Mouse (Mus musculus): ENCODE data around the gene Gsc2.

Gene Gsc2

DNA sequence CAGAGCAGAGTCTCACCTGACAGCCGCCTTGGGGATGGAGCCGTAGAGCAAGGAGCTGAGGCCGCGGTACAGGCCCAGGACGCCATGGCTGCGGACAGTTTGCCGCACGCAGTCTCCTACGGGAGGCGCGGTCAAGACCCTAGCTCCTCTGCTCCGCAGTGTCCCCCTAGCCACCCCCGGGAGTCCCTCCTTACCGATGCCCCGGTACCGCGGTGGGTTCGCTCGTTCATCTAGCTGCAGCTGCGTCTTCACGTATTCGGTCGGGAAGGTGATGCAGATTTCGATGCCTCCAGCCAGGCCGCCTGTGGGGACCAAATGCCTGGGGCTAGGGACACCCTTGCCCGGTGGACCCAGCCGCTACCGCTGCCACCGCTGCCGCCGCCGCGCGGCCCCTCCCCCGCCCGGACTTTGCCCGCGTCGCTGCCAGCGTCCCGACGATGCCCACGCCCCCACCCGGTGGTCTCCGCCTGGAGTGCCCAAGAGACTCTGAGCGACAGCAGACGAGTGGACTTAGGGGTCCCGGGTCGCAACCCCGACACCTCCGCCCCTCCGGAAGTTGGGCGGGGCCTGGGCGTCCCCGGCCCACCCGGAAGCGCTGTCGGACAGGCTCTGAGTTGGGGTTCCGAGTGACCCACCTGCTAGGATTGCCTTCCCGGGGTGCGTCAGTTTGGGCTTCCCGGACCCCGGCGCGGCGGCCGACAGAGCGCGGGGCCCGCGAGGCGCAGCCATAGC lies 12.7 kb upstream of the Gsc2 start:
- no peak for DNase-seq (ENCODE audit: low read depth in 1 of 2, low spot score in 2 of 2)

DNA sequence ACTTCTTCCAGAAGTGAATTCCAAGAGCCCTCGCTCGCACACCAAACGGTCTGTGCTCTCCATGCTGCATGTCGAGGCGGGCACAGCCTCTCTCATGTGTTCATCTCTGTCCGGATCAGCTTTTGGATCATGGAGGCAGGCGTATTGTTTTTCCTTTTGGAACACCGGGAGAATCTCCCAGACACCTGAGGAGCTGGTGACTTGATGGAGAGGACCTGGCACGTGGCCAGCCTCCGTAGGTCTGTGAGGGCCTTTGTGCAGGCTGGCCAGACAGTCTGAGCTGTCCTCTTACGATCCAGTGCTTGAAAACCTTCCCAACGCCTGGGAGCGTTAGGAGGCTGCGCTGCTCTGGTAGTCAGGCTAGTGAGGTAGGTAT lies 7.3 kb upstream of the Gsc2 start:
- DNase-seq (ENCODE audit: low read depth in 1 of 2, low spot score in 2 of 2) = no peak

DNA sequence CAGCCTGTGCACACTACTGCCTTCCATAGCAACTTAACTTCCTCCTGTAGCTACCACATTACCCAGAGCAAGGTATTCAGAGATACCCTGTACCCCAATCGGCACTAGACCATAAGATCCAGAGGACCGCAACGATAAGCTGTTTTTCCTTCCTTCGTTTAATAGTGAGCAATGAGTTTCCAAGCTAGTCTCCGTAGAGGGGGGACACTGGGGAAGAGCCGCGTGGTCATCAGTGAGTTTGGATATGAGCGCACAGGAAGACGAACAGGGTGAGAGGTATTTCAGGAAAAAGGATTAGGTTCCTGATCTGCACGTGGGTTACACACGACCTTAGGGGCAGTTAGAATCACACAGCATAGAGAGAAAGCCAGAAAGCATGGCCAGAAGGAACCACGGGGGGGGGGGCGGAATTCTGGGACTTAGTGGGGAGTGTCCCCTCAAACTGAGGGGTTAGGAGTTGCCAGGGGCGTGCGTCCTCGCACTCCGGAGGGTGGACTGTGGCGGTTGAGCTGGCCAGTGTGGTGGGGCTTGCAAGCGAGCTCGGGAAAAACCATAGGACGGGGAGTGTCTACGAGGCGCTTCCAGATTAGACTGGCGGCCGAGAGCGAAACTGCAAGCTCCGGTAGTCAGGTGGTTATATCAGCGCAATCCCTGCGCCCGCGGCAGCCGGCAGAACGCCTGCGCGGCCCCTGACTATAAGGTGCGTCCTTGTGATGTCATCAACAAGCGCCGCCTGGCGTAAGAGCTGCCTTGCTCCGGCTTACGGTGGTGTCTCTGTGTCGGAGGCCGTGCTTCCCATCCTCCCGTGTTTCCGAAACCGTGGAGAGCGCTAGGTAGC lies 6.7 kb upstream of the Gsc2 start:
- DNase-seq (ENCODE audit: low read depth in 1 of 2, low spot score in 2 of 2) = peak; percentile 66 to 89

DNA sequence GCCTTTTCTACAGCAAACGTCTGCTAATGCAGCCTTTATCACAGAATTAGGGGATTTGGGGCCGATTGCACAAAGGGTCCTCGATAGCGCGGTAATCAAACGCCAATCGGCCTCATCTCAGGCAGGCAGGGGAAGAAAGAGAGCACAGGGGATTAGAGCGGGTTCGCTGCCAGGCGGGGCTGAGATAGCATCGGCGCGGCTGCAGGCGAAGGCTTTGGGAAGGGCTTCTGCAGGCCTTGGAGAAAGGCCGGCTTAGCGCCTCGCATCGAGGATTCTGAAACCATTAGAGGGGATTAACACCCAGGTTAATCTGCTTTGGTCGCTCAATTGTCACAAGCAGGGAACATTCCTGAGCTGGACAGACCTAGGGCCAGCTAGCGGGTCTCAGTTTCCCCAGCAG lies 5.7 kb upstream of the Gsc2 start:
- no peak for DNase-seq (ENCODE audit: low read depth in 1 of 2, low spot score in 2 of 2)

DNA sequence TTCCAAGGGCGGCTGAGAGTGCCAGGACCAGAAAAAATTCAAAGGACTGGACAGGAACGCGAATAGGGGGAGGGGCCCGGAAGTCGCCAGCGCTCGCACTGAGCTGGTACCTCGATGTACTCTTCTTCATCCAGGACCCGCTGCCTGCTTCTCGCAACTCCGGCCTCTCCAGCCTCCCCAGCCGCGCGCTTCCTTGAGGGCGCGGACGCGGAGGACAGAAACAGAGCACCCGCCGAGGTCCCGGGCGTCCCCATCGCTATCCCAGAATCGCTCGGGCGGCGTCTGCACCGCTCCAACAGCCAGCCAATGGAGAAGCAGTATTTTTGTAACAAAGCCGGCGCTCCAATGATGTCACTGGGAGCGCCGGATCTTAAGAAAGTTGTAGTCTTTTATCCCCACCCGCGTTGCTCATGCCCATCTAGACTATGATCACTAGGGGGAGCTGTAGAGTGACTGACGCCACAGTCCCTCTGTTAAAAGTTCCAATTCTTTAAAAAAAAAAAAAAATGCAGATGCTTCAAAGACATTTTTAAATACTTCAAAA lies 3.7 kb downstream of the Gsc2 start, which contains the start of gene Ess2:
Gene Ess2 (minus strand): TSS at position 297 of the 544 bp plus-strand sequence.
- DNase-seq (ENCODE audit: low read depth in 1 of 2, low spot score in 2 of 2) = peak; percentile 71 to 83

DNA sequence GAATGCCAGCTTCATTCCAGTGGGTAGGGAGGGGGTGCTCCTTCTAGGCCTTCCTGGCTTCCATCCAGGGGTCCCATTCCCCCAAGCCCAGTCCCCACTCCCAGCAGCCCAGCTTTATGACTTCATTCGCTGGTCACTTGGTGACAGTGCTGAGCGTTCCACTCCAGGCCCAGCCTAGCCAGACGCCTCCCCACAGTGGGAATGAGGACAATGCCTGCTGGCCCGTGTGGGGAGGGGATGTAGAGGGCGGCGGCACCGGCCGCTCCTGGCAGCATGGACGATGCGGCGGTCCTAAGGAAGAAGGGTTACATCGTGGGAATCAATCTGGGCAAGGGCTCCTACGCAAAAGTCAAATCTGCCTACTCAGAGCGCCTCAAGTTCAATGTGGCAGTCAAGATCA lies 16.4 kb downstream of the Gsc2 start, which contains the start of the genes Dgcr2 and Tssk2:
Gene Dgcr2 (minus strand): TSS at position 101 of the 400 bp plus-strand sequence.
Gene Tssk2 (plus strand): TSS at position 176 of the 400 bp plus-strand sequence.
- DNase-seq (ENCODE audit: low read depth in 1 of 2, low spot score in 2 of 2) = no peak

DNA sequence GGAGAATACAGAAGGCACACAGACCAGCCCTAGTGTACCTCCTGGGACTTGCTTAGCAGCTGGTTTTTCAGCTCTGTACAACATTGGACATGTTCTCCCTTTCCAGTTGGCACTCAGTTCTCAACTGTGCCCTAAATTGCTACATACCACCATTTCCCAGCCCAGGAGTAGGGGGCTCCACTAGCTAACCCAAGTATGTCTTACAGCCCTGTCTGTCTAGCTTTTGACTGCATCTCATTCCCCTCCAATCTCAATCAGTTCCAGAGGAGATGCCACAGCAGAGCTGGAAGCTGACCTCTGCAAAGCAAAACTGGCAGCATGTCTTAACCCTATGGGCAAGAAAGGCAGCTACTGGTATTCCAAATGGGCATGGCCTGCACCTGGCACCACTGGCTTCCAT lies 18.8 kb downstream of the Gsc2 start:
- no peak for DNase-seq (ENCODE audit: low read depth in 1 of 2, low spot score in 2 of 2)

DNA sequence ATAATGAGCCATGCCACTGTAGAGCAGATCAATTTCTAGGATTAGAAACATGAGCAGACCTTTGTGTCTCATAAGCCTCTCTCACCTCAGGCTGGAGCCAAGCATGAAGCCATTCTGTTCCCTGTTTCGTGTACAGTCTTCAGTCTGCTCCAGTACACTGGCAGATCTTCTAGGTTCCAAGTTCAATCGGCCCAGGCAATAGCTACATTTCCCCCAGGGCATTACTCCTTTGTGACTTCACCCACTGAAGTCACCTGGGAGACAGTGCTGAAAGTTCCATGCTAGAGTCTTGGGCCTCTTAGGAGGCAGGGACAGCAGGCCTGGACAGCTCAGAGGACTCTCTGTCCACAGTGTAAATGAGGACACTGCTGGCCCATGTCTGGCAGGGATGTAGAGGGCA lies 20.9 kb downstream of the Gsc2 start, which contains the start of gene Tssk1:
Gene Tssk1 (plus strand): TSS at position 301 of the 400 bp plus-strand sequence.
- DNase-seq (ENCODE audit: low read depth in 1 of 2, low spot score in 2 of 2) = no peak

DNA sequence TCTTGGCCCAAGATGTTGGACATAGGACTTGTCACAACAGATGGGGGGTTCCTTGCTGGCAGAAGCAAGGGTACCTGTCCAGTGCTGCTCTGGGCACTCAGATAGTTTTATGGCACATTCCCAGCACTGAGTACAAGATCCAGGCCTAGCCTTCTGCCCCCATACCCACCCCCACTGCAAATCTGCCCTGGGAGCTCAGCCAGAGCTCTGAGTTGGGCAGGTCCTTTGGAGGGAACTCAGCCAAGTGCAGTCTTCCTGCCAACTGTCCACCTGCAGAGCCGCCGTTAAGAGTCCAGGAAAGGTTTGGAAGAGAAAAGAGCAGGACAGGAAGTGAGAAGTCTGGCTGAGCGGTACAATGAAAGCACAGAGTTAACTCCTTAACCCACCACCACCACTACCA lies 22.3 kb downstream of the Gsc2 start:
- no peak for DNase-seq (ENCODE audit: low read depth in 1 of 2, low spot score in 2 of 2)

DNA sequence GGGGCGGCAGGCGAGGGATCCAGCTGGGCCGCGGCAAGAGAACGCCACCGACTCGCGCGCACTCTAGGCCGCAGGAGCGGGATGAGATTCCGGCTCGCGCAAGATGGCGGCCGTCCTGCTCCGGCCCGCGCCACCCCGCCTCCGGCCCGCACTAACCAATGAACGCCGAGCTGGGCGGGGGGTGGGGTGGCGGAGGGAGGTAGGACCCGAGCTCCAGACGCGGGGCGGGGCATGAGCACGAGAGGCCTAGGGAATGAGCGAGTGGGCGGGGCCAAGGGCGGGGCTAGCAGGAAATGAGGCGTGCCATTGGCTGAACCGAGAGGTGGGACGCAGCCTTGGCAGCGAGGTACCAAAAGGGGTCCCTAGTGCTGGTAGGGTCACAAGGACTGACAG lies 23.3 kb downstream of the Gsc2 start, which contains the start of gene Gm20518:
Gene Gm20518 (minus strand): TSS at position 105 of the 393 bp plus-strand sequence.
- DNase-seq (ENCODE audit: low read depth in 1 of 2, low spot score in 2 of 2) = peak; percentile 83 to 94

DNA sequence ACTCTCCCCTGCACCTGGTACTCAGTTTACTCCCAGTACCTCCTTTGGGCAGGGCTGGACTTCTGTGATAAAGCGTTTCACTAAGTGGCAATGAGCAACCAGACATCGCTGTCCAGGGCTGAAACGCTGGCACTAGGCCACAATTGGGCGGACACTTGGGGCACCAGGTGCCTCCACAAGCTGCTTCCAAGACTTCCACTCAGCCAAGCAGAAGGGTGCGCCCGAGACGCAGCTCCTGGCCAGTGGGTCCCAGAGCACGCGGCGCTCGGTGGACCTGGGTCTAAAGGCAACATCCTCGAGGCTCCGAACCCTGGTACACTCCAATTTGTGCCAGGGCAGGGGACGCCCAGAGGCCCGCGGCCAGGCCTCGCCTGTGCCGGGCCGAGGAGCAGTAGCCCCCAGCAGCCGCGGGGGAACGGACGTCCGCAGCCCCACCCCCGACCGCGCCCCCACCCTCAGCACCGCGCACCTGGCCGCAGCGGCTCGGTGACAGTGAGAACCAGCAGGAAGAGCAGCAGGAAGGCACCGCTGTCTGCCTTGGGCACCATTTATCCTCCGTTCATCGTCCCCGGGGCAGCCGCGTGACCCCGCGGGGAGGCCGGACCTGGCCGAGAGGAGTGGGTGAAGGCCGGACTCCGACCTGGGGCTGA lies 23.8 kb downstream of the Gsc2 start:
- peak in 1 of 2 experiments; percentile 10 for DNase-seq (ENCODE audit: low read depth in 1 of 2, low spot score in 2 of 2)

DNA sequence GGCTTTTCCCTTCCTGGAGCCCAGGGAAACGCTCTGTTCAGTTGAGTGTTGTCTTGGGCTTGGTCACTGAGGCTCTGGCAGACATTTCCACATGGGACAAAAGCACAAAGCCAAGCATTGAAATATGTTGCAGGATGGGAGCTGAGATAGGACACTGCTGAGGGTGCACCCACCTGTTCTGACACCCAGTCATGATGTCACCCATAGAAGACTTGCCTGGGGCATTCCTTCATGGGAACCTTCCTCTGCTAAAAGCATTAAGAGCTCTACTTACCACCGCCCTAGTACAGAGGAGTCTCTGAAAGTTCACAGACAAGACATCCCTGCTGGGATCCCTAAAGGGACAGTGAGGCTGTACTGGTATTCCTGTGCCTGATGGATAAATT lies 24.5 kb downstream of the Gsc2 start:
- no peak for DNase-seq (ENCODE audit: low read depth in 1 of 2, low spot score in 2 of 2)

DNA sequence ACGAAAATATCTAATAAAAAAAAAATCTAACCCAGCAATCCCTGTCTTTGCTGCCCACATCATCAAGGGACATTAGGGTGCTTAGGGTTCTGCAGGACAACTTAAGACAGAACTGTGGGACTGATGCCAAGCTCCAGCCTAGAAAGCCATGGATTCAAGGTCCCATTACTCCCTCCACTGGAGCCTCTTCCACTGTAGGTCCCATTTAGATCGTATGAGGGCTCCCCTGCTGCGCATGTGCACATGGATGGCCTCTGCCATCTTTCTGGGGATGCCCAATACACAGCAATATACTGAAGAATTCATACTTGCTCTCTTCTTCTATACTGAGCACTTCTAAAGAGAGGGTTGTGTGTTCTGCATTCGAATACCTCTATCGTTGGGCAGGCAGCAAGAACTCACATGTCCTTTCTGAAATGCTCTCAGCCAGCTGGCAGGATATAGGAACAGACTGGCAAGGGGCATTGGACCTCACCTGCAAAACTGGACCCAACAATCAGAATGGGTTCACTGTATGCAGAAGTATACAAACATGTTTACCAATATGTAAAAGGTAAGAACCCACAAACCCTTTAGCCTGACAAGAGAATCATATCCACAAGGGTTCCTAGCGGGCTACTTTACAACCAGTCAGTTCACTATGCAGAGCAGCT lies 25.0 kb downstream of the Gsc2 start:
- no peak for DNase-seq (ENCODE audit: low read depth in 1 of 2, low spot score in 2 of 2)

DNA sequence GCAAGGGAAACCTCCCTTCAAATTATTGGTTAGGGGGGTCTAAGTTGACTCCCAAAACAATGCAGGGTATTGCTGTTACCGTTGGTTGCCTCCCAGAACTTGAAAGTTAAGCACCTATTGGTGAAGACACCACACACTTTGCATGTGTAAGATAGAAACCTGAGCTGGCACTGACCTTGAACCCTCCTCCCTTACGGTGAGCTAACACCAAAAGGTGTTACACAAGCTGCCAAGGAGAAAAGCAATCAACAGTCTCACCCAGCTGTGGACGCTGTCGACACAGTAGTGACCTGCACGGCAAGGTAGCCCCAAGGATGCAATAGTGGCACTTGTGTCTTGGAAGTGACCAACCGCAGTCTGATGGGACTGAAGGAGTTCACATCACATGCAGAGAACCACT lies 30.7 kb downstream of the Gsc2 start:
- DNase-seq (ENCODE audit: low read depth in 1 of 2, low spot score in 2 of 2) = no peak

DNA sequence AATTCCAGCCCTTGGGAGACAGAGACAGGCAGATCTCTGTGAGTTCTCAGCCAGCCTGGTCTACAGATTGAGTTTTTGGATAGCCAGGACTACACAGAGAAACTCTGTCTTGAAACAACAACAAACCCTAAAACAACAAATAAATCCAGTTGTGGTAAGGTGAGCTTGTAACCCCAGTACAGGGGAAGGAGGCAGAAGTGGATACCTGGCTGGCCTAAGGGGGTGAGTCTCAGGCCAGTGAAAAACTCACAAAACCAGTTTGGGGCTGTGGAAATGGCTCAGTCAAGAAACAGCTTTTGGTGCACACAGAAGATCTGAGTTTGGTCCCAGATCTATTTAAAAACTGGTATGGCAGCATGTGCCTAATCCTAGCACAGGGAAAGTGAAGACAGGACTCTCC lies 32.7 kb downstream of the Gsc2 start:
- no peak for DNase-seq (ENCODE audit: low read depth in 1 of 2, low spot score in 2 of 2)

DNA sequence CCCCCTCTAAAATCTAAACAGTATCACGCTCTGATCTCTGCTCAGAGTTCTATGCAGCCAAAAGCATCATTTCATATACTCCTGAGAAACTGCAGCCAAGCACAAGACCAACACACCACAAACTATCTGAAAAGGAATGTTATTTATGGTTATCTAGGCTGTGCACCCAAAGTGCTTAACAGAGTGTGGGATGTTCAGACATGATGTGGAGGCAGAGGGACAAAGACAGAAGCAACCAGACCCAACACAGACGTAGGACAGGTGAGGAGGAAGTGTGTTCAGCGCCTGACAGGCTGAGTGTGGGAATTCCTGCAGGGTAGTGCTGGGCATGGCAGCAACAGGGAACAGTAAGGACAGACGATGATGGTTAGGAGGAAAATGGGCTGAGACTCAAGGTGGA lies 35.3 kb downstream of the Gsc2 start:
- no peak for DNase-seq (ENCODE audit: low read depth in 1 of 2, low spot score in 2 of 2)

DNA sequence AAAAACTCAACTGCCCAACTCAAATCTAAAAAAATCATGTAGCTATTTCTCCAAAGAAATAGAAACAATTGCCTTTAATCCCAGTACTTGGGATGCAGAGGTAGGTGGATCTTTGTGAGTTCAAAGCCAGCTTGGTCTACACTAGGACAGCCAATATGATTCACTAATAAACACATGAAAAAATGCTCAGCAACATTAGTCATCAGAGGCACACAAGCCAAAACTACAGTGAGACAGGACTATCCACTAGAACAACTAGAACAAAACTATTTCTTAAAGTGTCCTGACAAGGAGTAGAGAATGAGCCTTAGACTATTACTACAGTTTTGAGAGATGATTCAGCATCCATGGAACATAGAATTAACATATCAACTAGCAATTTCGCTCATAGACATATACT lies 38.8 kb downstream of the Gsc2 start:
- no peak for DNase-seq (ENCODE audit: low read depth in 1 of 2, low spot score in 2 of 2)

DNA sequence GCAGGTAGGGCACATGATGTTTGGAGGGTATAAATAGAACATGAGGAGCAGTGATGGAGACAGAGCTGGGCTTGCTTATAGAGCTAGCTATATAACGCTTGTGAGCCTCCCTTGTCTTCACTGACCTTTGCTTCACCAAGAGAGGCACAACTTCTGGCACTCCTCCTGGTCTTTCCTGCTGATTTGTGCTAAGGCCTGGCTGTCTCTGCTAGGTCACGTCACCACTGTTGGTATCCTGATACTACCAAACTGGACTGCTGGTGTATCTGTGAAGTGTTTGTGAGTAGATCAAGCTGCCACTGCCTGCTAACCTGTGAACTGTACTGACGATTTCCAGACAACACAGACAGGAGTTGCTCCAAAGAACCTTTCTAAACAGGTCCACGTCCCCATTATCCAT lies 39.7 kb downstream of the Gsc2 start:
- DNase-seq (ENCODE audit: low read depth in 1 of 2, low spot score in 2 of 2) = no peak

DNA sequence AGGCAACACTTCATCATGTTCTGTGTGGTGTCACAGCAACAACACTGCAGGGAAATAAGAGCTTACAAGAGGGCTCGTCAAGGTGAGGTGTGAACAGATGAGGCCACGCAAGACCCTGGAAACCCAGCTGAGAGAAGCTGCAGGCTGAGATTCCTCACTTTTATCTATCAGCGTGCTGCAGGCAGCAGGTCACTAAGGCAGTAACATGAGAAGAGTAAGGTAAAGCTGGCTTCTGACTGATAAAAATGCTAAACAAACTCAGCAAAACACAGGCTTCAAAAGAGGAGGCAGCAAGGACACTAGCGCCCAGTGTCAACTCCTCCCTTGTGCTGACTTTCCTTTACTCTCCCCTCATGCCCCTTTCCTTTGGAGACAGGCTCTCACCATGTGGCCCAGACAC lies 41.9 kb downstream of the Gsc2 start:
- no peak for DNase-seq (ENCODE audit: low read depth in 1 of 2, low spot score in 2 of 2)

DNA sequence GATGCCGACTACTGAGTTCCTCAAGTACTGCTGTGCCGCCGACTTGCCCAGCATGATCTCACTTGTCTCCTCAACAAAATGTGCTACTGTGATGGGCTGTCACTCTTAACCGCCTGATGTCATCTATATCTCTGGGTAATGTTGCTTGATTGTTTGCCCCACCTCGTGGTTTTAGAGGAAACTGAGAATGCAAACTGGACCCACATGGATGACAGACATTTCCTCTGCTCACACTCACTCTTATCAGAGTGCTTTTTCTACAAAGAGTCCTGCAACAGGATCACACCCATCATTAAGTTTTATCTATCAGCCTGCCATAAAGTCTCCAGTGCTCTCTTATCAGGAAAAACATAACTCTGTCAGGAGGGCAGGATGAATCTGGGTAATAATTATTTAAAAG lies 43.6 kb downstream of the Gsc2 start:
- DNase-seq (ENCODE audit: low read depth in 1 of 2, low spot score in 2 of 2) = no peak

DNA sequence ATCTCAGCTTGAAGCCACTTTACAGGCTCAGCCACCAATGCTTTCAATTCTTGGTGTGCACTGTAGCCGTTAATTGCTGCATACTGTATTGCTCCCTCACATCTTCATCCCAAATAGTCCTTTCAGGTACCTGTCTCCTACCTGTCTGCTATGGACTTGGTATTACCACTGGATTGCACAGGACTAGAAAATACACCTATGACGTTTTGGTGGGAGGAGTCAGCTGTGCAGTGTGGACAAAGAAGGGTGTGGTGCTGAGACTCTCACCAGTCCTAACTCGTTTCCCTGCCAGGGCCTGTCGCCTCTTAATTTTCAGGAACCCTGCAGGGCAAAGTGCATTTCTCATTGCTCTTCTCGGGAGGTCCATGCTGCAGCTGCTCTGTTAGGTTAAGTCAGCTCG lies 49.1 kb downstream of the Gsc2 start:
- DNase-seq (ENCODE audit: low read depth in 1 of 2, low spot score in 2 of 2) = no peak

All from monocyte, adult 2 months (primary cell).